Mouse (Mus musculus): Measurements from ENCODE around the gene Srsf7.
"Not testable (repeated sequence)": the region's sequence is repeated elsewhere in the genome, so short reads cannot be mapped to it uniquely, and the experiment has no call there.

The Srsf7 gene

GRCm38 (mm10) chr17:80199160-80199778 is 7.8 kb downstream of the Srsf7 start:
- DNase-seq (ENCODE audit: extremely low read depth, low read depth), result no peak

- DNase-seq (ENCODE audit: extremely low read depth, low read depth), result no peak
Observed at GRCm38 (mm10) chr17:80193075-80193474, 14.0 kb downstream of the Srsf7 start.

GRCm38 (mm10) chr17:80183615-80184014 is 23.5 kb downstream of the Srsf7 start:
- DNase-seq (ENCODE audit: extremely low read depth, low read depth), result no peak

- DNase-seq (ENCODE audit: extremely low read depth, low read depth), result no peak
Observed at GRCm38 (mm10) chr17:80180468-80180867, 26.6 kb downstream of the Srsf7 start.

GRCm38 (mm10) chr17:80179959-80180358 is 27.1 kb downstream of the Srsf7 start:
- DNase-seq (ENCODE audit: extremely low read depth, low read depth), result peak; percentile 62

- DNase-seq (ENCODE audit: extremely low read depth, low read depth), result not testable (repeated sequence)
Observed at GRCm38 (mm10) chr17:80178846-80179245, 28.3 kb downstream of the Srsf7 start.

GRCm38 (mm10) chr17:80175966-80176365 is 31.1 kb downstream of the Srsf7 start:
- DNase-seq (ENCODE audit: extremely low read depth, low read depth), result no peak

GRCm38 (mm10) chr17:80175386-80175739 is 31.7 kb downstream of the Srsf7 start:
- no peak for DNase-seq (ENCODE audit: extremely low read depth, low read depth)

GRCm38 (mm10) chr17:80174699-80175385 is 32.3 kb downstream of the Srsf7 start:
- DNase-seq (ENCODE audit: extremely low read depth, low read depth), result no peak

GRCm38 (mm10) chr17:80174146-80174545 is 33.0 kb downstream of the Srsf7 start:
- no peak for DNase-seq (ENCODE audit: extremely low read depth, low read depth)

- no peak for DNase-seq (ENCODE audit: extremely low read depth, low read depth)
Observed at GRCm38 (mm10) chr17:80173708-80174107, 33.4 kb downstream of the Srsf7 start.

GRCm38 (mm10) chr17:80172761-80173160 is 34.3 kb downstream of the Srsf7 start:
- DNase-seq (ENCODE audit: extremely low read depth, low read depth), result no peak

- no peak for DNase-seq (ENCODE audit: extremely low read depth, low read depth)
Observed at GRCm38 (mm10) chr17:80171948-80172347, 35.2 kb downstream of the Srsf7 start.

- no peak for DNase-seq (ENCODE audit: extremely low read depth, low read depth)
Observed at GRCm38 (mm10) chr17:80170951-80171350, 36.2 kb downstream of the Srsf7 start.

GRCm38 (mm10) chr17:80169792-80170191 is 37.3 kb downstream of the Srsf7 start:
- no peak for DNase-seq (ENCODE audit: extremely low read depth, low read depth)

GRCm38 (mm10) chr17:80168425-80169182 is 38.5 kb downstream of the Srsf7 start:
- DNase-seq (ENCODE audit: extremely low read depth, low read depth), result no peak

- no peak for DNase-seq (ENCODE audit: extremely low read depth, low read depth)
Observed at GRCm38 (mm10) chr17:80167851-80168251, 39.3 kb downstream of the Srsf7 start.

GRCm38 (mm10) chr17:80167436-80167835 is 39.7 kb downstream of the Srsf7 start:
- DNase-seq (ENCODE audit: extremely low read depth, low read depth), result no peak

GRCm38 (mm10) chr17:80166346-80166745 is 40.8 kb downstream of the Srsf7 start:
- no peak for DNase-seq (ENCODE audit: extremely low read depth, low read depth)

GRCm38 (mm10) chr17:80165741-80166140 is 41.4 kb downstream of the Srsf7 start:
- no peak for DNase-seq (ENCODE audit: extremely low read depth, low read depth)

GRCm38 (mm10) chr17:80163991-80164390 is 43.1 kb downstream of the Srsf7 start:
- DNase-seq (ENCODE audit: extremely low read depth, low read depth), result no peak

- DNase-seq (ENCODE audit: extremely low read depth, low read depth), result no peak
Observed at GRCm38 (mm10) chr17:80160454-80160853, 46.7 kb downstream of the Srsf7 start.

All from MEL-GATA-1-ER (cell line).